Mouse (Mus musculus) stomach, embryonic 16.5 days (tissue): ENCODE results near the gene Susd4. TPM values are rescaled to one million over a fixed set of nuclear protein-coding genes. Genes with fewer than 3 reads are reported as not detected.

Source experiments
- ATAC-seq: fragments of 200-750 bp; cut with Nextera tagmentation; 2 replicates; pipeline ENCODE4 v1.8.0; 2017; ENCODE audit warnings: moderate number of reproducible peaks, moderate TSS enrichment; ENCODE audit not compliant: insufficient read depth, low FRiP score
- H3K27ac ChIP-seq: fragments of 300-500 bp; sonication (generic); 2 replicates; pipeline ENCODE4 v1.5.1; 2014; ENCODE audit warnings: low read length
- H3K27me3 ChIP-seq: fragments of 300-500 bp; sonication (generic); 2 replicates; pipeline ENCODE4 v1.6.1; 2014; ENCODE audit warnings: low read length, control low read depth, mixed read lengths; ENCODE audit not compliant: control insufficient read depth, insufficient read depth
- H3K36me3 ChIP-seq: fragments of 300-500 bp; sonication (generic); 2 replicates; pipeline ENCODE4 v1.6.1; 2014; ENCODE audit warnings: low read length; ENCODE audit not compliant: control insufficient read depth, insufficient read depth
- H3K4me1 ChIP-seq: fragments of 300-500 bp; sonication (generic); 2 replicates; pipeline ENCODE4 v1.6.1; 2014; ENCODE audit warnings: low read length, control low read depth, mixed read lengths; ENCODE audit not compliant: control insufficient read depth, insufficient read depth
- H3K4me2 ChIP-seq: fragments of 300-500 bp; sonication (generic); 2 replicates; pipeline ENCODE4 v1.6.1; 2014; ENCODE audit warnings: low read depth, low read length, mixed read lengths
- H3K4me3 ChIP-seq: fragments of 300-500 bp; sonication (generic); replicated peaks from 2 replicates; pipeline ENCODE4 v1.5.1; 2014; ENCODE audit warnings: mild to moderate bottlenecking, low read length
- H3K9ac ChIP-seq: fragments of 300-500 bp; sonication (generic); 2 replicates; pipeline ENCODE4 v1.6.1; 2014; ENCODE audit warnings: low read length
- H3K9me3 ChIP-seq: fragments of 300-500 bp; sonication (generic); replicated peaks from 2 replicates; pipeline ENCODE4 v1.6.1; 2016; ENCODE audit warnings: low read length, control low read depth; ENCODE audit not compliant: control insufficient read depth
- WGBS: fragments of 180-500 bp; shearing (Covaris S2); extraction: QIAGEN DNeasy Blood & Tissue Kit; methylation state at CpG from one replicate; pipeline ENCODE4 v1.1.7; 2014; 5-methylcytosine and 5-hydroxymethylcytosine counted together
- polyA plus RNA-seq: library from polyadenylated mRNA; unstranded; fragments of >200 nt; fragmentation: Nextera tagmentation; extraction: Ambion mirVana; gene quantifications from 2 replicates; pipeline ENCODE4 v1.2.1, GENCODE M21; 2015

Gene Susd4
- polyA plus RNA-seq, 1 experiment from 2014 or later: 15.2 TPM

GRCm38 (mm10) chr1:182823723-182824421 lies 60.2 kb downstream of the Susd4 start:
- no peak for ATAC-seq
- Histone ChIP-seq H3K9me3 (no peaks in the 10 kb centered on the region), H3K4me3 (no peak overlapping the region), H3K4me2 (no peak overlapping the region), H3K4me1 (peaks cover 13% of the 10 kb centered on the region), H3K27ac (no peak overlapping the region), H3K36me3 (no peaks in the 10 kb centered on the region), H3K27me3 (no peaks in the 10 kb centered on the region), H3K9ac (no peak overlapping the region)
- WGBS: 72% methylated on average over 21 of the region's 21 CpGs

GRCm38 (mm10) chr1:182826557-182826956 lies 62.9 kb downstream of the Susd4 start:
- peak overlapping the region; percentile 43; the same call in 1 of the 2 replicates for H3K27ac ChIP-seq
- ATAC-seq: peak; percentile 71; the same call in 1 of the 2 replicates
- no peak overlapping the region for H3K9ac ChIP-seq
- H3K27me3 ChIP-seq: no peaks in the 10 kb centered on the region
- H3K9me3 ChIP-seq: no peaks in the 10 kb centered on the region
- H3K4me2 ChIP-seq: 0 out of 2 replicates have a peak overlapping the region, but pooled peaks have one; percentile 3
- no peaks in the 10 kb centered on the region for H3K36me3 ChIP-seq
- 43% methylated on average over 3 of the region's 3 CpGs for WGBS
- H3K4me1 ChIP-seq: peaks cover 17% of the 10 kb centered on the region
- no peak overlapping the region for H3K4me3 ChIP-seq

GRCm38 (mm10) chr1:182838061-182838460 lies 74.4 kb downstream of the Susd4 start:
- H3K27me3 ChIP-seq: no peaks in the 10 kb centered on the region
- no peak overlapping the region for H3K9ac ChIP-seq
- H3K4me1 ChIP-seq: no peaks in the 10 kb centered on the region
- no peak overlapping the region for H3K4me2 ChIP-seq
- WGBS: 44% methylated on average over 6 of the region's 6 CpGs
- no peak overlapping the region for H3K4me3 ChIP-seq
- no peak for ATAC-seq
- no peaks in the 10 kb centered on the region for H3K36me3 ChIP-seq
- H3K9me3 ChIP-seq: no peaks in the 10 kb centered on the region
- no peak overlapping the region for H3K27ac ChIP-seq

- Histone ChIP-seq H3K9me3 (no peaks in the 10 kb centered on the region), H3K4me1 (no peaks in the 10 kb centered on the region), H3K4me3 (no peak overlapping the region), H3K27me3 (no peaks in the 10 kb centered on the region), H3K27ac (no peak overlapping the region), H3K36me3 (no peaks in the 10 kb centered on the region), H3K9ac (no peak overlapping the region), H3K4me2 (no peak overlapping the region)
- no peak for ATAC-seq
- WGBS: 69% methylated on average over 4 of the region's 4 CpGs
Measured at GRCm38 (mm10) chr1:182839332-182839929, 75.8 kb downstream of the Susd4 start.

- ATAC-seq: no peak
- H3K4me3 ChIP-seq: no peak overlapping the region
- H3K9ac ChIP-seq: no peak overlapping the region
- 57% methylated on average over 6 of the region's 6 CpGs for WGBS
- no peaks in the 10 kb centered on the region for H3K4me1 ChIP-seq
- no peak overlapping the region for H3K4me2 ChIP-seq
- no peaks in the 10 kb centered on the region for H3K27me3 ChIP-seq
- H3K27ac ChIP-seq: no peak overlapping the region
- no peaks in the 10 kb centered on the region for H3K9me3 ChIP-seq
- H3K36me3 ChIP-seq: no peaks in the 10 kb centered on the region
Measured at GRCm38 (mm10) chr1:182840011-182840410, 76.4 kb downstream of the Susd4 start.

GRCm38 (mm10) chr1:182840606-182841005 lies 76.9 kb downstream of the Susd4 start:
- Histone ChIP-seq H3K9me3 (no peaks in the 10 kb centered on the region), H3K9ac (no peak overlapping the region), H3K27me3 (no peaks in the 10 kb centered on the region), H3K27ac (no peak overlapping the region), H3K4me1 (no peaks in the 10 kb centered on the region), H3K4me2 (no peak overlapping the region), H3K36me3 (no peaks in the 10 kb centered on the region), H3K4me3 (no peak overlapping the region)
- 84% methylated on average over 6 of the region's 6 CpGs for WGBS
- no peak for ATAC-seq

- no peak for ATAC-seq
- H3K36me3 ChIP-seq: no peaks in the 10 kb centered on the region
- WGBS: 67% methylated on average over 12 of the region's 12 CpGs
- H3K9ac ChIP-seq: no peak overlapping the region
- H3K4me3 ChIP-seq: no peak overlapping the region
- H3K4me1 ChIP-seq: no peaks in the 10 kb centered on the region
- H3K27ac ChIP-seq: no peak overlapping the region
- H3K4me2 ChIP-seq: no peak overlapping the region
- H3K27me3 ChIP-seq: no peaks in the 10 kb centered on the region
- H3K9me3 ChIP-seq: no peaks in the 10 kb centered on the region
Measured at GRCm38 (mm10) chr1:182849556-182849955, 85.9 kb downstream of the Susd4 start.

GRCm38 (mm10) chr1:182850080-182850479 lies 86.4 kb downstream of the Susd4 start:
- Histone ChIP-seq H3K4me3 (no peak overlapping the region), H3K9ac (no peak overlapping the region), H3K27me3 (no peaks in the 10 kb centered on the region), H3K36me3 (no peaks in the 10 kb centered on the region), H3K4me1 (no peaks in the 10 kb centered on the region), H3K27ac (no peak overlapping the region), H3K9me3 (no peaks in the 10 kb centered on the region), H3K4me2 (no peak overlapping the region)
- 74% methylated on average over 1 of the region's 1 CpGs for WGBS
- ATAC-seq: no peak

GRCm38 (mm10) chr1:182852158-182852557 lies 88.5 kb downstream of the Susd4 start:
- H3K4me3 ChIP-seq: no peak overlapping the region
- no peak overlapping the region for H3K27ac ChIP-seq
- 62% methylated on average over 6 of the region's 6 CpGs for WGBS
- H3K9ac ChIP-seq: no peak overlapping the region
- H3K4me2 ChIP-seq: no peak overlapping the region
- no peaks in the 10 kb centered on the region for H3K27me3 ChIP-seq
- no peaks in the 10 kb centered on the region for H3K9me3 ChIP-seq
- no peaks in the 10 kb centered on the region for H3K4me1 ChIP-seq
- H3K36me3 ChIP-seq: no peaks in the 10 kb centered on the region
- ATAC-seq: no peak
